Mouse (Mus musculus): ENCODE data around the gene Lrrc8d.

- no peak for TF ChIP-seq CTCF (IDR thresholded peaks at IDR 0.05; ENCODE audit: low read depth, low read length)
- no peak for TF ChIP-seq POLR2A (IDR thresholded peaks at IDR 0.05; ENCODE audit: insufficient read depth, low read length)
Measured at GRCm38 (mm10) chr5:105833923-105834322, 134.2 kb downstream of the Lrrc8d start.

Data from ES-Bruce4 (cell line).